Mouse (Mus musculus) testis, postnatal 14 days (tissue): ENCODE measurements around the gene Psmb6.
"Not testable (repeated sequence)": the region's sequence is repeated elsewhere in the genome, so short reads cannot be mapped to it uniquely, and the experiment has no call there.

Source experiments
- DNase-seq: peaks from one replicate; pipeline ENCODE4 v3.0.0; 2021; ENCODE audit warnings: low spot score

The Psmb6 gene

DNA sequence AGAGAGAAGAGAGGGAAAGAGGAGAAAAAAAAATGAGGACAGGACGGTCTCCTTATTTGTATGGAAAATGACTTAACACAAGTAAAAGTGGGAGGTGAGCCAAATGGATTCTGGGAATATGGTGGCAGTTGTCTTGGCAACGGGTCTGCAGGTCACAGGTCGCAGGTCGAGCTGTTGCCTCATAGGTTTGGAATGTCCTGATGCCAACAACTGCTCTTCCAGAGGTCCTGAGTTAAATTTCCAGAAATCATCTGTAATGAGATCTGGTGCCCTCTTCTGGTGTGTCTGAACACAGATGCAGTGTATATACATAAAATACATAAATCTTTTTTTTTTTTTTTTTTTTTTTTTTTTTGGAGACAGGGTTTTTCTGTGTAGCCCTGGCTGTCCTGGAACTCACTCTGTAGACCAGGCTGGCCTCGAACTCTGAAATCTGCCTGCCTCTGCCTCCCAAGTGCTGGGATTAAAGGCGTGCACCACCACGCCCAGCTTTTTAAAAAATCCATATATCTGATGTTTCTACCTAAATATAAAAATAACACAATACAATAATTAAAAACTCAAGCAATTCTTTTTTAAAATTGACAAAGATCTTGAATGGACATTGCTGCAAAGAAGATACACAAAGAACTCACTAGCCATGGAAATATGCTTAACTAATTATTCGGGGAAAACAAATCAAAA, 1.7 kb upstream of the Psmb6 start:
- not testable (repeated sequence) for DNase-seq

DNA sequence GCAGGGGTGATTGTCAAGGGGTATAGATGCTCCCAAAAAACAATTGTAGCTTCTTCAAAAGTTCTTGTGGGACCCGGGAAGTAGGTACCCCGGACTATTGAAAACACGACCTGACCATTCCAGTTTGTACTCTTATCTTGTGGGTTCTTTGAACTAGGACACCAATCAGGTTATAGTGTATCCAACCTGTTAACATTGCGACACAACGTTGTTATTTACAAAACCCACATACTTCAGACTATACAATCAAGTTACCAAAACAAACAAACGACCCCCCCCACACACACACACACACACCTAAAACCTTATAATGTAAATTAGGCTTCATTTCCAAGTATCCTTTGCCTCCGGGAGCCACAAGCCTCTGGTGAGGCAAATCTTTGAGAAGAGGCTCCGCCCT, 385 bp upstream of the Psmb6 start:
- no peak for DNase-seq

DNA sequence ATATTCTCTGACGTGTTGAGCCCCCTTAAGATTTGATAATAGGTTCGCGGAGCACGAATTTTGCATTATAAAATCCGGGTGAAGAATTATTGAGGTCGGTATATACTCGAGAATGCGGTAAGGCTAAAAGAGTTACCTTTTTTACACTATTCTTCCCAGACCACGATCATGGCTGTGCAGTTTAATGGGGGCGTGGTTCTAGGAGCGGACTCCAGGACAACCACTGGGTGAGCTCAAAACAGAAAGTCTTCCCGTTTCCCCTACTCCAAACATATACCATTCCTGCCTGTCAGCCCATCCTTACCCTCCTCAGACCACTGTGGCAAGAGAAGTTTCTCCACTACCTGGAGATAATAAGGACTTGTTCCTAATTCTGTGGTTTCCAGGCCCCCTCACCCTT, 559 bp downstream of the Psmb6 start:
- no peak for DNase-seq

DNA sequence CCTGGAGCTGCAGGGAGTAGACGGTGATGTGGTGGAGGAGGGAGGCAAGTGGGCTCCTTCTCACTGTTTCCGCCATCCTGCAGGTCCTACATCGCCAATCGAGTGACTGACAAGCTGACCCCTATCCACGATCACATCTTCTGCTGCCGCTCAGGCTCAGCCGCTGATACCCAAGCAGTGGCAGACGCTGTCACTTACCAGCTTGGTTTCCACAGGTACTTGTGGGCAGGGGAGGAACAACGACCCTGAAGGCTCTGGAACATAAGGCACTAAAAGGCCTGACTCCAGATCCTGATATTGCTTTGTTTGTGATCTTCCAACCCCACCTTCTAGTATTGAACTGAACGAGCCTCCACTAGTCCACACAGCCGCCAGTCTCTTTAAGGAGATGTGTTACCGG, 1.0 kb downstream of the Psmb6 start:
- no peak for DNase-seq

DNA sequence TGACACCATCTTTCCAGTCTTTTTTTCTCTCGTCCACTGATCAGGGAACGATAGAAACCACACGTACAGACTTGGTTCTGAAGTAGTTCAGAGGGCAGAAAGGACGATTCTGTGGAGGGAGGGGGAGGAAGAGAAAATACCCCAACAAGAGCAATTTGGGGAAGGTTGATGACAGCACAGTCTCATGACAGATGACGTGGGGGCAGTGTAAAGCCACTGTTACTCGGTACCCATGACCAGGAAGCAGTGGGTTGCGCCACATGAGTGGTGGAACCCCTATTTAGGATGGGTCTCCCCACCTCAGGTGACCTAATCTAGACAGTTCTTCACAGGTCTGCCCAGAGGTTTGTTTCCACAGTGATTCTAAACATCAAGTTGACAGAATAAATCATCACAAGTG, 3.4 kb downstream of the Psmb6 start:
- no peak for DNase-seq

DNA sequence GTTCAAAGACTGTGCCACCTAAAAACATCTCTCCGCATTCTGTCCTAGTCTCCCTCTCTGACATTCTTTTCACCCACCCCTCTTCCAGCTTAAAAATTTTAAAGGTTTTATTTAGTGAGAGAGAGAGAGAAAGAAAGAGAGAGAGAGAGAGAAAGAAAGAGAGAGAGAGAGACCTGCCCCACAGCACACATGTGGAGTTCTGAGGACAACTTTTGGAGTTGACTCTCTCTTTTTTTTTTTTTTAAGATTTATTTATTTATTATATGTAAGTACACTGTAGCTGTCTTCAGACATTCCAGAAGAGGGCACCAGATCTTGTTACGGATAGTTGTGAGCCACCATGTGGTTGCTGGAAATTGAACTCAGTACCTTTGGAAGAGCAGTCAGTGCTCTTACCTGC, 5.9 kb downstream of the Psmb6 start:
- DNase-seq: not testable (repeated sequence)

DNA sequence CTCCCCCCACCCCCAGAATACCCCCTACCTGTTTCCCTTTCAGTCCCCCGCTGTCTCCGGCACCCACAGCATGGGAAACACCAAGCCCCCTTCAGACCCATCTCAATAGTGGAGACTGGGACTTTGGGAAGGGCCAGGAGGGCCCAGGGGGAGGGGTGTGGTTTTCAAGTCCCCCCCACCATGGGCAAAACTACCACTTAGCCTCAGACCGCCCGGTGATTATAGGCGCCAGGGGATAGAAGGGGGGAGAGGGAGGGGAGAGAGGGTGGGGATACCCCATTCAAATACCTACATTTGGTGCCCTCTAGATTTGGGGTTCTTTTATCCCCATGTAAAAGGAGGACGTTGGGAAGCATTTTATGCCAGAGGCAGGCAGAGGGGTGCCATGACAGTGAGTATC, 7.7 kb downstream of the Psmb6 start, which contains the start of gene Gm40193:
Gene Gm40193, minus strand, starts transcription at position 101 of the 400 bp plus-strand sequence.
- DNase-seq: no peak

DNA sequence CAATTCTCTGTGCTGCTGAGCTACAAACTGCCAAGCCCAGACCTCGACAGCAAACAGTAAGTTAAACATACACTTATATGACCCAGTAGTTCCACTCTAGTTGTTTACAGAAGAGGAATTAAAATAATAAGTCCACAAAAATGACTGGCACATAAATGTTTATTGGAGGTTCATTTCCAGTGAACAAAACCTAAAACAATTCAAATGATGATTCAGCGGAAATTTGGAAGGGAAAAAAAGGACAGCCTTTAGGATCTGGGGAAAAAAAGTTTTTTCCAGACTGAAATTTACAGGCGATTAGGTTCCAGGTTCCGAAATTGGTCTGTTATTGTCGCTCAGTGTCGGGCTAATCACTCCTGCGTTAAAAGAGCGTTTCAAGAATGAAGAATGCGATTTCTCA, 14.3 kb downstream of the Psmb6 start:
- DNase-seq: no peak

DNA sequence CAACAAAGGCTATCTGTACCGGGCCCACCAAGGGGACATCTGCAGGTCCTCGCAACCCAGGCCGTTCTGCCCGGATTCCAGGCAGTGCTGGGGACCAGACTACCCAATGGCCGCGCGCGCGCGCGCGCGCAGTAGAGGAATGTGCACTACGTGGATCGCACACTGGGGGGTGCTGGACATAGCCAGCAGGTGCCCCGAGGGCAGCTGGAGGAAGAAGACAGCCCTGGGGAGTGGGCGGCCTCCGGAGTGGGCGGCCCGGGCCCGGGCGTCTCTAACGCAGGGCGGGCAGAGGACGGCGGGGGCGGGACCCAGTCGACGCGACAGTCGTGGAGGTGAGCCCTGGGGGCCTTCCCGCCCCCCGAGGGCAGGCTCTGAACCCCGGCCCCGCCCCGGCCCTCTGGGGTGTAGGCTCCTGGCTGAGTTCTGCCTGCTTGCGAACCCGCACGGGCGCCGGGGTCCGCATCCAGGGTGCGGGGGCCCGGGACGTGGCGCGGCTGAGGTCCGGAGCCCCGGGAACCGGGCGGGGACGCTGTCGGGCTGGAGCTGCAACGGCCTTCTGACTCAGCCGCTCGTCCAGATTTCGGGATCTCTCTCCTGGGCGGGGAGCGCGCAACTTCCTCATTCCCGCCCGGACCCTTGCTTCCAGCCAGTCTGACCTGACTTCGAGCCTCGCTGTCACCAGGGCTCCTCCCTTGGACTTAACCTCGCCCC, 14.9 kb downstream of the Psmb6 start, which contains the start of gene Pld2:
Gene Pld2, plus strand, starts transcription at position 188 of the 711 bp plus-strand sequence.
- DNase-seq: peak; percentile 77

DNA sequence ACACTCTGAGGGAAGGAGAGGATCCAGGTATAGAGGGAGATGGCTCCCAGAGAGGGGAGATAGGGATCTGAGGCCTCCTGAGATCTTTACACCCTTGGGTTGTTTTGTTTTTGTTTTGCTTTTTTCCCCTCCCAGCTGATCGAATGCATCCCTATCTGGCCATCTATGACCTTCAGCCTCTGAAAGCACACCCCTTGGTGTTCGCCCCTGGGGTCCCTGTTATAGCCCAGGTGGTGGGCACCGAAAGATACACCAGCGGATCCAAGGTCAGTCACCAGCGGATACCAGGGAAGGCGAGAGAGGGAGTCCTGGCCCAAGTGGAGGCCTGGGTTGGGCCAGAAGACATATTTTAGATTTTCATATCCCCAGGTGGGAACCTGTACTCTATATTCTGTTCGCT, 15.8 kb downstream of the Psmb6 start:
- no peak for DNase-seq

DNA sequence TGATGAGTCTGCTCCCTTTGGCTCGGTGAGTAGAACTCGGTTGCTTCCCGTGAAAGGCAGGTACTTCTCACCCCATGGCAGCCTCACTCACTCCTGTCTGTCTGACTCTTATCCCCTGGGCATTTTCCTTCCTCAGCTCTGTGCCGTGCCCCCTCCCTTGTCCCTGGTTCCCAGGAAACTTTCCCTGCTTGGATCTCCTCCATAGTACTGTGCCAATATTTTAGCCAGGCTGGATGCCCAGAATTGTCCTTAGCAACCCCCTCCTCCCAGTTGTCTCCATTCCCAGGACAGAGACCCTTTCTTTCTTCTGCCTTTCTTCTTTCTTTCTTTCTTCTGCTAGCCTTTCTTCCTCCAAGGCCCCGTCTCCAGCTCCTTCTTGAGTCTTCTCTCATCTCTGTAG, 16.2 kb downstream of the Psmb6 start:
- no peak for DNase-seq

DNA sequence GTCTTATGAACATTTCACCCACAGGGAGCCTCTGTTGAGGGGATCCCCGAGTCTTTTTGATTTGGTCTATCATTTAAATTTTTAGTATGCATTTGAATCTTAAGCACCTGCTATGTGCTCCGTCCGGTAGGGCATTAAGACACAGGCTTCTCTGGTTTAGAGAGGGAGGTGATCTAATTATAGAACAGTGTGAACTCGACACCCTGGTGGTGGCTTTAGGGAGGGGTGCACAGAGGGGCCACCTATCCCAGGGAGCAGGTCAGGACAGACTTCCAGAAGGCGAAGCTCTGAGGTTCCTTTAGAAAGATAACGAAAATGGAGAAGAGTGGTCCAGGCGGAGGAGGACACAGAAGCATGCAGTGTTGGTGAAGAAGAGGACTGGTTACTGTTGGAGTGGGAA, 19.3 kb downstream of the Psmb6 start:
- no peak for DNase-seq

DNA sequence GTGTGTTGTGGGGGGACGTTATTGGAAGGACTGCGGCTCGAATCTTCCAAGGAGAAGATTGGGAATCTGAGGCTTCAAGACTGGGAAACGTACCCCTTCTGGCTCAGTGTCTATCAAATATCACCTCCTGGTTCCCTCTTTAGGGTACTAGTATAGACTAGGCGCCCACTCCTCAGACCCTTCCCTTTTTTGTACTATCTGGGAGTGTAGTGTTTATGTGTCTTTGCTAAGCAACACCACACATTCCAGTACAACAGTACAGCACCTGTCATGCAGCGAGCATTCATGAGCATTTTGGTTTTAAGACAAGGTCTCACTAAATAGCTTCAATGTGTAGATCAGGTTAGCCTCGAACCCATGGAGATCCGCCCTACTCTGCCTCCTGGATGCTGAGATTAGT, 26.4 kb downstream of the Psmb6 start:
- DNase-seq: no peak

DNA sequence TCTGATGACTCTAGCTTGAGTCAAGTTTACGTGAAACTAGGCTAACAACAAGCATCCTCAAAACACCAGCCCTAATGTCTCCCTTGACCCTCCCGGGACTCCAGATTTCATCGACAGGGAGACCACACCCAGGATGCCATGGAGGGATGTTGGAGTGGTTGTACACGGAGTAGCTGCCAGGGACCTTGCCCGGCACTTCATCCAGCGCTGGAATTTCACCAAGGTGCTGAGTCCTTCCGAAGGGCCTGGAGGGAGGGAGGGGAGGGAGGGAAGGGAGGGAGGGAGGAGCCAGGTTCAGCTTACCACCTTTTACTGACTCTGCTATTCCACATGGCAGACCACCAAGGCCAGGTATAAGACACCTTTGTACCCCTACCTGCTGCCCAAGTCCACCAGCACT, 28.8 kb downstream of the Psmb6 start:
- DNase-seq: no peak

DNA sequence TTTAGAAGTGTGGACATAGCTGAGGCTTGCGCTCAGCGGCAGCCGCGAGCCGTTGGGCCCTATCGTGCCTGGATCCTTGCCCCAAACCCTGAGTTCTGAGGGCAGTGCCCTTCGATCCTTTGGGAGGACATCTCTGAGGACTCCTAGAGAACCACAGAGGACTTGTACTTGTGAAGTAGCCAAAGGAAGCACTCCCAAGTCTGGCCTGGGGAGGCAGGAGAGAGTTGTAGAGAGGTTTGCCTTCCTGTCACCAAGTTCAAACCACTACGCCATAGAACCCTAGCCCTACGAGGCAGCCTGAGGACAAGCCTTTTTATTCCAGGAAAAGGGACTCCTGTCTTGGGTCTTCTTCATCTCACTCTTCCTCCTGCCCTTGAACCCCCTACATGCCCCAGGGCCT, 32.4 kb downstream of the Psmb6 start:
- no peak for DNase-seq

DNA sequence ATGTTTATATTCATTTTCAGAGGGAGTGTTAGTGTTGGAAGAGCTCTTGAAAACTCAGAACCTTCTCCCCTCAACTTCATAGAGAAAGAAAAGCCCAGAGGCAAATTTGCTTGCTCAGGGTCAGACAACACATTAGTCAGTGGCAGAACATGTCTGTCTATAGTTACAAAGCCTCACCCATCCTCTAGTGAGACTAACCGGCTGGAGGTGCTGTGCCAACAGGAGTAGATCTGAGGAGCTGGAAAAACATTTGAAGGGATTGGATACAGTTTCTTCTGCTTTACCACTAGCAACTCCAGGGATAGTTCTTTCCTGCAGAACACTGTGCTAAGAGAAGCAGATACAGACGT, 36.7 kb downstream of the Psmb6 start:
- DNase-seq: no peak

DNA sequence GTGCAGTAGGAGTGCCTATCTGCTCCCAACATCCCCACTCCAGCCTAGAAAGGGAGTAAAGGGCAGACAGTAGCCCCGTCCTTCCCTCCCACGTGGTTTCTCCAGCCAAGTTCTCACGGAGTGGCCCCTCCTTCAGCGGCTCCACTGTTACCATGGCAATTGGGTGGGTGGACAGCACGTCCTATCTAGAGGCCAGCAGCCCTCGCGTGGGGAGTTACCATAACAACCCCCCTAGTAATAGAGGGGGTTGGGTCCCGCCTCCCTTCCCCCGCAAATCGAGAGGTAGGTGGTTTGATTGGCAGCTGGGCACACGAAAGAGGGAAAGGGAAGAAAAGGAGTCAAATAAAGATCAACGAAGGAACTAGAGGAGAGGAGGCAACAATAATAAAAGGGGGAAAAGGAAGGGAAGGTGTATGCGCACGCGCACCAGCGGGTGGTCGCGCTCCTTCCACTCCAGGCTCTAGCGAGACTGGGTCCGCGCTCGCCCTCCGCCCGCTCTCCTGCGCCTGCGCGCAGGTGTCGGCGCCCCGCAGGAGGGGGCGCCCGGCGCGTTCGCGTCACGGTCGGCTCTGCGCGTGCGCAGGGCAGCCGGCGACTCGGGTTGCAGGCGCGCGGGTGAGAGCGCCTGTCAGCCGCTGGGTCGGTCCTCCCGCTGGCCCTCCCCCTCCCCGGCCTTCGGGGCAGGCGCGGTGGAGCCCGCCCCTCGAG, 37.3 kb downstream of the Psmb6 start, which contains the start of gene Mink1:
Gene Mink1, plus strand, starts transcription at position 595 of the 708 bp plus-strand sequence.
- peak; percentile 93 for DNase-seq

DNA sequence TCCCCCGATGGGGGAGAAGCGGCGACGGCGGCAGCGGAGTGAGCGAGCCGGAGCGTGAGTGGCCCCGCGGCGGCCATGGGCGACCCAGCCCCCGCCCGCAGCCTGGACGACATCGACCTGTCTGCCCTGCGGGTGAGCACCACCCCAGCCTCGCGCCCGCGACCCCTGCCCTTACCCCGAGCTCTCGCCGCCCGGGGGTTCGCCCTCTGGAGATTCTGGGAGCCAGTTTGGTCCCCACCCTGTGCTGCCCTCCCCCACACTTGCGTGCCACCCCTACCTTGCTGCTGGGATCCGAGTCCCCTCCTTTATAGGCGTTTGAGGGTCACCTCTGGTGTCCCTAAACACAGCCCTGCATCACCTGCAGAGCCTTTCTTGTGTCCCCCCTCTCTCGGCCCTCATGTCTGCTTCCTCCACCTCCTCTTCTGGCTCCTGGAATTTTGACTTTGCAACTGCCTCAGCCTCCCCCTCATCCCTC, 37.9 kb downstream of the Psmb6 start:
- DNase-seq: no peak

DNA sequence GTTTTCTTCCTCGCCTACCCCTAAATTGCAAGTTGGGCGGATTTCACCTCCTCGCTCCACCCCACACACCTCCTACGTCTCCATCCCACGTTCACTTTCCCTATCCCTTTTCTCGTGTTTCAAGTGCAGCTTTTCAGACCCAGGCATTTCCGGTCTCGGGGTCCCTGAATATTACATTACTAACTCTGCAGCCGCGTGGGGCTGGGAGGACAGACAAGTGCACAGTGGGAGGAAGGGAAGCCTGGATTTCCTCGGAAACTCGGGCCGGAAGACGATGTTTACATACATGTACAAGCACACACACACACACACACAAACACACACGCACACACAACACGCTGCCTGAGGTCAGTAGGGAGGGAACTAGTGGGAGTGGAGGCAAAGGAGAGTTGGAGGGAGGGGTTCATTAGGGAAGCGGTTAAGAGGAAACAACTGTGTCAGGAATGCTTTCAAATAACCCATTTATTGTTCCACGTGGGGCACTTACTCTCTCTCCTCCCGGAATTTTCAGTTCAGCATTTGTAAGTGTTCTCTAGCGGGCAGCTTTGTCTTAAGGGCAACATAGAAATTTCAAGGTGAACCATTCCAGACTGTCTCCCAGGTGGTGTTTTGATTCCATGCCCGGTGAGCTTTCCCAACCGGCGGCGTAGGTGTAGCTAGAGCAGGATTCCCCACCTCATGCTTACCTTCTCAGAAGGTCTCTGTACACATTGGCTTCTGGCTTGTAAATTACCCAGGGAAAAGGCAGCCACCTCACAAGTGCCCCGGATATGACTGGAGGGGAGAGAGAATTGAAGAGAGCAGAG, 38.5 kb downstream of the Psmb6 start:
- DNase-seq: peak; percentile 21

DNA sequence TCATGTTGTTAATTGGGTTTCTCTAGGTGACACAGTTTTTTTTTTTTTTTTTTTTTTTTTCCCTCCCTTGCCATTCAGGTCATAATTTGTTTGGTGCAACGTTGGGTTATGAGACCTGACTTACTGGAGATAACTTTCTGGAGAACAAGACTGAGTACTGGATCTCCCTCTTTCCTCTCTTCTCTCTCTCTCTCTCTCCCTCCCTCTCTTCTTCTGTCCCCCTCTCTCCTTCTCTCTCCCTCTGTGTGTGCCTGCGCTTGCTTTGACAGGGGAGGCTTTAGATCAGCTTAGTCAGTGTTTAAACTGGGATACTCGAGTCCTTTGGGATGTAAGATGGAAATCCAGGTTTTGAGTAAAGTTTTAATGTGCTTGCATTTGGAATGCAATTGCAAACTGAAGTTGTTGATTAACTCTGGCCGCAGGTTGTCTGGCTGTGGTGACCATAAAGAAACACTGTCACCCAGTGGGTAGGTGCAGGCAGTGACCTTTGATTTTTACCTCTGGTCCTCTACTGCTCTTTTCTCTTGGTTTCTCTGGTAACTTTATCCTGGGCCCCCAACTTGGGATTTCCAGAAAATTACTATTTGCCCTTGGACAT, 39.2 kb downstream of the Psmb6 start:
- no peak for DNase-seq

DNA sequence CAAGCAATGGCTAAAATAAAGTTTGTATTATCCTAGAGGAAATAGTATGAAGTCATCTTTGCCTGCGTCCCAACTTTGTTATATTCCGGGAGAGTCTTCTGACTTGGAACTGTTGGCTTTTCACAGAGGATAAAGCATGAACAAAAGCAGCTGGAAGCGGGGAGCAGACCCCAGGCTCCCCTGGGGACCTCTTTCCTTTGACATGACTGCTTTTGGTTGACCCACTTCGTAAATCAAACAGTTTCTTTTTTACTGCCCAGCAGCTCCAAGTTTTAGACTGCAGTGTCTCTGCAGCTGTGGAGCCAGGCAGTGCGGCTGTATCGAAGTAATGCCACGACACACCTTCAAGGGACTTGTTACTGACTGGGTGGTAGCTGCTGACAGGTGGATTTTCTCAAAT, 41.4 kb downstream of the Psmb6 start:
- no peak for DNase-seq

DNA sequence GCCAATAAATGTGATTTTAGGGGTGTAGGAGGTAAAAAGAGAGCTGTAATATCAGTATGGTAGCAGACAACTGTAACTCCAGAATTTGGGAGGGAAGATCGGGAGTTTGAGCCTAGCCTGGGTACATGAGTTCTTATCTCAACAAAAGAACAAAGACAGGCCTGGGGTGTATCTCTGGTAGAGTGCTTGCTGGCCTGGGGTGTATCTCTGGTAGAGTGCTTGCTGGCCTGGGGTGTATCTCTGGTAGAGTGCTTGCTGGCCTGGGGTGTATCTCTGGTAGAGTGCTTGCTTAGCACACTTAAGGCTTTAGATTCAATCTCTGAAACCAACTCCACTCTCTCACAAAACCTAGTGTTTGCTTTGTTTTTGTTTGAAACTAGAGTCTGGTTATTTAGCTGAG, 45.4 kb downstream of the Psmb6 start:
- not testable (repeated sequence) for DNase-seq
